Mouse (Mus musculus) G1E (cell line): ENCODE data around the gene Ccl20.

Source experiments
- CTCF ChIP-seq: IDR thresholded peaks from 2 replicates; pipeline ENCODE4 v1.5.1; 2012; ENCODE audit warnings: low read depth, low read length, inconsistent platforms, mixed read lengths
- POLR2AphosphoS5 ChIP-seq: IDR thresholded peaks from 2 replicates; pipeline ENCODE4 v1.6.1; 2012; ENCODE audit warnings: low read depth, low read length, inconsistent platforms; ENCODE audit not compliant: insufficient replicate concordance

DNA sequence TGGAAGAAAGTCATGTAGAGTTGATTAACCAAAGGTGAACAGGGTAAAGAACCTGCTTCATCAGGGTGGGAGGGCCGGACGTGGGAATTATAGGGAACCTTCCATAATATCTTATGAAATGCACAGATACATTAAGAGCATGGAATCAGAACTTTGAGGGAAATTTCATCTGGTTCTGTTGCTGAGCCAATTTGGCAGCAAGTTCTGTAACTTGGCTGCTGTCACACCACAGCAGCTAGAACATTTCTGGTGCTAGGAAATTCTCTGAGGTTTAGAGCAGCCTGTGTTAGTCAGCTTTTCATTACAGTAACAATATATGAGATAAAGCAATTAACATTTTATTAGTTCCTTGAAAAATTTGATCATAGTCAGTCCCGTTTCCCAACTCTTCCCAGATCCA, 36.4 kb downstream of the Ccl20 start:
- TF ChIP-seq CTCF = no peak
- no peak for TF ChIP-seq POLR2AphosphoS5
